ENCODE assay signal across 20 mouse cellular contexts in the genomic region with DNA sequence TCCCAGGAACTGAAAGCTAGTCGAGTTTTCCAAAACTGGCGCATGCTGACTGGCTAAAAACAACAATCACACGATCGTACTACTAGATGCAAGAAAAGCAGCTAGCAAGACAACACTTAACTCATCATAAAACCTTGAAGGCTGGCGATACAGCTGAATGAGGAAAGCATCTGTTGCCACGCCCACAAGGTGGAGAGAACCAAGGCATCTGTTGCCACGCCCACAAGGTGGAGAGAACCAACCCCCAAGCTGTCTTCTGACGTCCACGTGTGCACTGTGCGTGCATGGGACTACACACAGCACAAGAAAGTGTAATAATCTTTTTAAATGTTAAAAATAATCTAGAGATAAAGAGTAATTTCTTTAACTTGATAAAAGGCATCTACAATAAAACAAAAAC. TPM values are rescaled to one million over a fixed set of nuclear protein-coding genes. Genes with fewer than 3 reads are reported as not detected.
"Had no signal": no experiment of that assay in that cellular context is flagged by ENCODE, and none has a peak within 500 bp of the region (broad histone marks: within the 10 kb centered on the region; RNA-seq: fewer than 3 reads in every experiment).

No protein-coding gene starts in this region.

- H3K4me1 ChIP-seq: lung, embryonic 15.5 days; megakaryocyte, embryonic 14.5 days; midbrain, embryonic 13.5 days; midbrain, embryonic 15.5 days; neural tube, embryonic 12.5 days; stomach, embryonic 15.5 days had no signal

- H3K9ac ChIP-seq: lung, embryonic 15.5 days; midbrain, embryonic 13.5 days; midbrain, embryonic 15.5 days; neural tube, embryonic 12.5 days; stomach, embryonic 15.5 days had no signal

- H3K27me3 ChIP-seq: lung, embryonic 15.5 days; midbrain, embryonic 13.5 days; midbrain, embryonic 15.5 days; neural tube, embryonic 12.5 days; stomach, embryonic 15.5 days had no signal

- H3K27ac ChIP-seq: lung, embryonic 15.5 days; macrophage; midbrain, embryonic 13.5 days; midbrain, embryonic 15.5 days; neural tube, embryonic 12.5 days; stomach, embryonic 15.5 days; stomach, postnatal 0 days had no signal

- H3K4me2 ChIP-seq: lung, embryonic 15.5 days; midbrain, embryonic 11.5 days; midbrain, embryonic 13.5 days; midbrain, embryonic 15.5 days; neural tube, embryonic 12.5 days; stomach, embryonic 15.5 days had no signal

- H3K36me3 ChIP-seq: lung, embryonic 15.5 days; midbrain, embryonic 13.5 days; midbrain, embryonic 15.5 days; neural tube, embryonic 12.5 days; stomach, embryonic 15.5 days had no signal

- H3K9me3 ChIP-seq: lung, embryonic 15.5 days; midbrain, embryonic 13.5 days; midbrain, embryonic 15.5 days; neural tube, embryonic 12.5 days; stomach, embryonic 15.5 days had no signal

- ATAC-seq: lung, postnatal 0 days; midbrain, embryonic 13.5 days; midbrain, embryonic 15.5 days had no signal

- DNase-seq: lung, adult 2 months; lung, postnatal 14 days; lung, postnatal 36 days; right cerebral cortex, postnatal 14 days; thymus, postnatal 14 days; thymus, postnatal 36 days had no signal

- H3K4me3 ChIP-seq: lung, embryonic 15.5 days; megakaryocyte, embryonic 14.5 days; midbrain, embryonic 13.5 days; midbrain, embryonic 15.5 days; neural tube, embryonic 12.5 days; stomach, embryonic 15.5 days had no signal

RNA-seq across cellular contexts. Expression of a gene that starts 9.8 kb away (rescaled TPM):
- total RNA-seq: megakaryocyte progenitor cell, adult 5-6 weeks; midbrain, postnatal 0 days had no signal
- polyA plus RNA-seq: macrophage had no signal

RNA-seq across cellular contexts. Expression of a gene that starts 48.4 kb away (rescaled TPM):
- total RNA-seq: megakaryocyte progenitor cell, adult 5-6 weeks; monocyte, adult 5-6 weeks; neutrophil, adult 5-6 weeks had no signal
